Mouse (Mus musculus) embryonic facial prominence, embryonic 15.5 days (tissue): ENCODE data around the gene Trmt112. TPM values are rescaled to one million over a fixed set of nuclear protein-coding genes. Genes with fewer than 3 reads are reported as not detected.

Experiments
- ATAC-seq: fragments of 200-750 bp; cut with Nextera tagmentation; 2 replicates; pipeline ENCODE4 v1.8.0; 2017; ENCODE audit warnings: low read depth, moderate TSS enrichment; ENCODE audit not compliant: insufficient number of reproducible peaks, low FRiP score, low TSS enrichment
- H3K27ac ChIP-seq: fragments of 300-500 bp; sonication (generic); replicated peaks from 2 replicates; pipeline ENCODE4 v1.5.1; 2015; ENCODE audit warnings: mild to moderate bottlenecking, inconsistent platforms
- H3K27me3 ChIP-seq: fragments of 300-500 bp; sonication (generic); 2 replicates; pipeline ENCODE4 v1.6.1; 2015; ENCODE audit warnings: inconsistent platforms
- H3K36me3 ChIP-seq: fragments of 300-500 bp; sonication (generic); 2 replicates; pipeline ENCODE4 v1.6.1; 2015; ENCODE audit warnings: mild to moderate bottlenecking, inconsistent platforms
- H3K4me1 ChIP-seq: fragments of 300-500 bp; sonication (generic); 2 replicates; pipeline ENCODE4 v1.6.1; 2015; ENCODE audit warnings: inconsistent platforms
- H3K4me2 ChIP-seq: fragments of 300-500 bp; sonication (generic); replicated peaks from 2 replicates; pipeline ENCODE4 v1.6.1; 2015; ENCODE audit warnings: mild to moderate bottlenecking, inconsistent platforms
- H3K4me3 ChIP-seq: fragments of 300-500 bp; sonication (generic); replicated peaks from 2 replicates; pipeline ENCODE4 v1.5.1; 2015; ENCODE audit warnings: mild to moderate bottlenecking, inconsistent platforms
- H3K9ac ChIP-seq: fragments of 300-500 bp; sonication (generic); 2 replicates; pipeline ENCODE4 v1.6.1; 2015; ENCODE audit warnings: inconsistent platforms
- H3K9me3 ChIP-seq: fragments of 300-500 bp; sonication (generic); replicated peaks from 2 replicates; pipeline ENCODE4 v1.6.1; 2016; ENCODE audit warnings: inconsistent platforms
- WGBS: fragments of 180-500 bp; shearing (Covaris S2); methylation state at CpG from one replicate; pipeline ENCODE4 v1.1.7; 2015; 5-methylcytosine and 5-hydroxymethylcytosine counted together
- polyA plus RNA-seq: library from polyadenylated mRNA; unstranded; fragments of >200 nt; fragmentation: Nextera tagmentation; extraction: Ambion mirVana; gene quantifications from 2 replicates; pipeline ENCODE4 v1.2.1, GENCODE M21; 2015

Gene Trmt112
- polyA plus RNA-seq, 1 experiment from 2014 or later = 138 TPM

GRCm38 (mm10) chr19:6928080-6928479, 18.6 kb downstream of the Trmt112 start:
- no peaks in the 10 kb centered on the region for H3K36me3 ChIP-seq
- H3K9ac ChIP-seq = no peak overlapping the region
- H3K27ac ChIP-seq = no peak overlapping the region
- H3K4me2 ChIP-seq = peak overlapping the region; percentile 51
- H3K9me3 ChIP-seq = no peaks in the 10 kb centered on the region
- peaks cover 28% of the 10 kb centered on the region for H3K4me1 ChIP-seq
- WGBS = 18% methylated on average over 9 of the region's 9 CpGs
- H3K4me3 ChIP-seq = peak overlapping the region; percentile 33
- no peak for ATAC-seq
- H3K27me3 ChIP-seq = peaks cover 88% of the 10 kb centered on the region

- no peak for ATAC-seq
- peaks cover 27% of the 10 kb centered on the region for H3K4me1 ChIP-seq
Observed at GRCm38 (mm10) chr19:6931002-6931401, 21.5 kb downstream of the Trmt112 start.

GRCm38 (mm10) chr19:6932018-6932417, 22.5 kb downstream of the Trmt112 start:
- H3K27me3 ChIP-seq = peaks cover 84% of the 10 kb centered on the region
- no peaks in the 10 kb centered on the region for H3K36me3 ChIP-seq
- H3K4me1 ChIP-seq = peaks cover 20% of the 10 kb centered on the region
- no peak overlapping the region for H3K9ac ChIP-seq
- 52% methylated on average over 1 of the region's 1 CpGs for WGBS
- H3K27ac ChIP-seq = no peak overlapping the region
- no peaks in the 10 kb centered on the region for H3K9me3 ChIP-seq
- H3K4me2 ChIP-seq = no peak overlapping the region
- no peak overlapping the region for H3K4me3 ChIP-seq
- ATAC-seq = no peak

More at GRCm38 (mm10) chr19:6931002-6931401, 21.5 kb downstream of the Trmt112 start:
- Histone ChIP-seq H3K27me3 (peaks cover 88% of the 10 kb centered on the region), H3K36me3 (no peaks in the 10 kb centered on the region), H3K9me3 (no peaks in the 10 kb centered on the region), H3K4me2 (no peak overlapping the region), H3K4me3 (no peak overlapping the region), H3K9ac (no peak overlapping the region), H3K27ac (no peak overlapping the region)
- 0% methylated on average over 2 of the region's 2 CpGs for WGBS

- Histone ChIP-seq H3K9me3 (no peaks in the 10 kb centered on the region), H3K4me1 (peaks cover 18% of the 10 kb centered on the region), H3K27me3 (peaks cover 73% of the 10 kb centered on the region), H3K9ac (no peak overlapping the region), H3K4me2 (peak overlapping the region; percentile 94), H3K36me3 (no peaks in the 10 kb centered on the region), H3K27ac (no peak overlapping the region), H3K4me3 (peak overlapping the region; percentile 50; the same call in 1 of the 2 replicates)
- 14% methylated on average over 4 of the region's 4 CpGs for whole genome bisulfite sequencing
- ATAC-seq = no peak
Observed at GRCm38 (mm10) chr19:6933102-6933435, 23.6 kb downstream of the Trmt112 start.

GRCm38 (mm10) chr19:6933436-6934194, 24.1 kb downstream of the Trmt112 start:
- whole genome bisulfite sequencing = 3% methylated on average over 58 of the region's 58 CpGs
- Histone ChIP-seq H3K4me1 (peaks cover 18% of the 10 kb centered on the region), H3K9ac (peak overlapping the region; percentile 33; the same call in 1 of the 2 replicates), H3K4me3 (peak overlapping the region; percentile 50), H3K9me3 (no peaks in the 10 kb centered on the region), H3K4me2 (peak overlapping the region; percentile 94), H3K27ac (no peak overlapping the region), H3K27me3 (peaks cover 71% of the 10 kb centered on the region), H3K36me3 (no peaks in the 10 kb centered on the region)
- ATAC-seq = peak; percentile 48

GRCm38 (mm10) chr19:6934195-6934977, 24.9 kb downstream of the Trmt112 start, which contains the start of gene Kcnk4:
Kcnk4 (minus strand) TSS chr19:6934515.
- WGBS = 8% methylated on average over 23 of the region's 23 CpGs
- Histone ChIP-seq H3K4me3 (peak within 1 kb of the TSS; percentile 50), H3K36me3 (no peaks in the 10 kb centered on the region), H3K27me3 (peaks cover 63% of the 10 kb centered on the region), H3K9me3 (no peaks in the 10 kb centered on the region), H3K9ac (peak within 1 kb of the TSS; percentile 33; the same call in 1 of the 2 replicates), H3K4me1 (peaks cover 19% of the 10 kb centered on the region), H3K27ac (no peak within 1 kb of the TSS), H3K4me2 (peak within 1 kb of the TSS; percentile 94)
- ATAC-seq = no peak; the same call in 1 of the 2 replicates

- Histone ChIP-seq H3K4me2 (no peak overlapping the region), H3K4me3 (no peak overlapping the region), H3K4me1 (peaks cover 35% of the 10 kb centered on the region), H3K9ac (no peak overlapping the region), H3K27ac (no peak overlapping the region), H3K36me3 (no peaks in the 10 kb centered on the region), H3K27me3 (peaks cover 49% of the 10 kb centered on the region), H3K9me3 (no peaks in the 10 kb centered on the region)
- ATAC-seq = no peak
- 21% methylated on average over 3 of the region's 3 CpGs for WGBS
Observed at GRCm38 (mm10) chr19:6936299-6936698, 26.8 kb downstream of the Trmt112 start.

GRCm38 (mm10) chr19:6937541-6938465, 28.3 kb downstream of the Trmt112 start:
- no peak overlapping the region for H3K4me2 ChIP-seq
- H3K36me3 ChIP-seq = no peaks in the 10 kb centered on the region
- no peak overlapping the region for H3K9ac ChIP-seq
- H3K4me3 ChIP-seq = no peak overlapping the region
- H3K27ac ChIP-seq = no peak overlapping the region
- ATAC-seq = no peak
- H3K27me3 ChIP-seq = peaks cover 34% of the 10 kb centered on the region
- WGBS = 75% methylated on average over 16 of the region's 16 CpGs
- peaks cover 36% of the 10 kb centered on the region for H3K4me1 ChIP-seq
- H3K9me3 ChIP-seq = no peaks in the 10 kb centered on the region

GRCm38 (mm10) chr19:6939106-6940002, 29.9 kb downstream of the Trmt112 start:
- no peak overlapping the region for H3K4me2 ChIP-seq
- no peak overlapping the region for H3K9ac ChIP-seq
- WGBS = 87% methylated on average over 20 of the region's 20 CpGs
- no peaks in the 10 kb centered on the region for H3K9me3 ChIP-seq
- H3K4me1 ChIP-seq = peaks cover 27% of the 10 kb centered on the region
- peaks cover 19% of the 10 kb centered on the region for H3K27me3 ChIP-seq
- no peak for ATAC-seq
- H3K4me3 ChIP-seq = no peak overlapping the region
- H3K36me3 ChIP-seq = no peaks in the 10 kb centered on the region
- no peak overlapping the region for H3K27ac ChIP-seq
